Mouse (Mus musculus): ENCODE results near the gene Stard10. TPM values are rescaled to one million over a fixed set of nuclear protein-coding genes. Genes with fewer than 3 reads are reported as not detected.

Stard10 gene
- polyA plus RNA-seq, 1 experiment from 2014 or later, result 142 TPM

DNA sequence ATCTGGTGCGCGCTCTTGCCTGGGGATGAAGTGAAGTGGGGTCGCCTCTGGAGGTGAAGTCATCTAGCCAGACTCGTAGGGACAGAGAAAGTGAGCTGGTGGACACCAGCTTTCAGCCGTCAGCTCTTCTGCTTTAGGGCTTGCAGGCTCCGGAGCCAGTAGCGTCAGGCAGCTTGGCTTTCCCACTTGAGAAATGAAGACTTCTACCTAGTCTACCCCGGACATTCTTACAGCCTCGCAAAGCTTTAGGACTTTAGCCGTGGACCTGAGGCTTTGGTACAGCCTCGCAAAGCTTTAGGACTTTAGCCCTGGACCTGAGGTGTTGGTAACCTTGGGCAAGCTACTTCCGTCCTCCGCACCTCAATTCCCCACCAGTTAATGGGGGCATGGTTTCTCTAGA is 31.4 kb downstream of the Stard10 start:
- peak overlapping the region; percentile 90 for H3K4me2 ChIP-seq (ENCODE audit: low read depth, low read length)
- peak overlapping the region; percentile 68 for H3K4me3 ChIP-seq (ENCODE audit: low read depth, low read length)
- peak overlapping the region; percentile 56 for H3K27ac ChIP-seq (ENCODE audit: low read length)
- peak overlapping the region; percentile 64 for H3K9ac ChIP-seq (ENCODE audit: low read depth, low read length)
- no peaks in the 10 kb centered on the region for H3K9me3 ChIP-seq (replicated peaks; ENCODE audit: control insufficient read depth, low read length)
- H3K27me3 ChIP-seq (ENCODE audit: control insufficient read depth, insufficient read depth, low read depth, low read length), result no peaks in the 10 kb centered on the region
- H3K36me3 ChIP-seq (ENCODE audit: control insufficient read depth, insufficient read depth), result peaks cover 4% of the 10 kb centered on the region; the same call in 1 of the 2 replicates
- peaks cover 23% of the 10 kb centered on the region for H3K4me1 ChIP-seq (ENCODE audit: control insufficient read depth, low read depth, low read length)
- 2% methylated on average over 13 of the region's 13 CpGs for WGBS (ENCODE audit: insufficient replicate concordance)
- ATAC-seq (ENCODE audit: low read depth), result 0 out of 2 replicates have a peak, but pooled peaks have one; percentile 1

GRCm38 (mm10) chr7:101349861-101350260 is 33.0 kb downstream of the Stard10 start:
- H3K9ac ChIP-seq (ENCODE audit: low read depth, low read length), result no peak overlapping the region
- H3K36me3 ChIP-seq (ENCODE audit: control insufficient read depth, insufficient read depth), result no peaks in the 10 kb centered on the region
- peaks cover 22% of the 10 kb centered on the region for H3K4me1 ChIP-seq (ENCODE audit: control insufficient read depth, low read depth, low read length)
- no peak for ATAC-seq (ENCODE audit: low read depth)
- H3K4me3 ChIP-seq (ENCODE audit: low read depth, low read length), result no peak overlapping the region
- no peak overlapping the region for H3K27ac ChIP-seq (ENCODE audit: low read length)
- H3K27me3 ChIP-seq (ENCODE audit: control insufficient read depth, insufficient read depth, low read depth, low read length), result no peaks in the 10 kb centered on the region
- WGBS (ENCODE audit: insufficient replicate concordance), result 70% methylated on average over 2 of the region's 2 CpGs
- no peaks in the 10 kb centered on the region for H3K9me3 ChIP-seq (replicated peaks; ENCODE audit: control insufficient read depth, low read length)
- peak overlapping the region; percentile 90; the same call in 1 of the 2 replicates for H3K4me2 ChIP-seq (ENCODE audit: low read depth, low read length)

GRCm38 (mm10) chr7:101352404-101352803 is 35.5 kb downstream of the Stard10 start:
- Histone ChIP-seq H3K4me2 (ENCODE audit: low read depth, low read length) (no peak overlapping the region), H3K27ac (ENCODE audit: low read length) (no peak overlapping the region), H3K27me3 (ENCODE audit: control insufficient read depth, insufficient read depth, low read depth, low read length) (no peaks in the 10 kb centered on the region), H3K4me1 (ENCODE audit: control insufficient read depth, low read depth, low read length) (peaks cover 29% of the 10 kb centered on the region), H3K9ac (ENCODE audit: low read depth, low read length) (no peak overlapping the region), H3K4me3 (ENCODE audit: low read depth, low read length) (no peak overlapping the region), H3K9me3 (replicated peaks; ENCODE audit: control insufficient read depth, low read length) (no peaks in the 10 kb centered on the region), H3K36me3 (ENCODE audit: control insufficient read depth, insufficient read depth) (no peaks in the 10 kb centered on the region)
- no peak for ATAC-seq (ENCODE audit: low read depth)
- 41% methylated on average over 4 of the region's 4 CpGs for WGBS (ENCODE audit: insufficient replicate concordance)

GRCm38 (mm10) chr7:101354423-101354822 is 37.5 kb downstream of the Stard10 start:
- no peak overlapping the region for H3K9ac ChIP-seq (ENCODE audit: low read depth, low read length)
- H3K27me3 ChIP-seq (ENCODE audit: control insufficient read depth, insufficient read depth, low read depth, low read length), result no peaks in the 10 kb centered on the region
- H3K27ac ChIP-seq (ENCODE audit: low read length), result peak overlapping the region; percentile 89
- ATAC-seq (ENCODE audit: low read depth), result peak; percentile 89
- H3K4me3 ChIP-seq (ENCODE audit: low read depth, low read length), result no peak overlapping the region
- H3K9me3 ChIP-seq (replicated peaks; ENCODE audit: control insufficient read depth, low read length), result no peaks in the 10 kb centered on the region
- no peak overlapping the region for H3K4me2 ChIP-seq (ENCODE audit: low read depth, low read length)
- no peaks in the 10 kb centered on the region for H3K36me3 ChIP-seq (ENCODE audit: control insufficient read depth, insufficient read depth)
- peaks cover 16% of the 10 kb centered on the region for H3K4me1 ChIP-seq (ENCODE audit: control insufficient read depth, low read depth, low read length)
- WGBS (ENCODE audit: insufficient replicate concordance), result 38% methylated on average over 5 of the region's 5 CpGs

- H3K4me1 ChIP-seq (ENCODE audit: control insufficient read depth, low read depth, low read length), result peaks cover 15% of the 10 kb centered on the region
- no peak overlapping the region for H3K9ac ChIP-seq (ENCODE audit: low read depth, low read length)
- no peak overlapping the region for H3K4me2 ChIP-seq (ENCODE audit: low read depth, low read length)
- WGBS (ENCODE audit: insufficient replicate concordance), result 69% methylated on average over 6 of the region's 6 CpGs
- no peaks in the 10 kb centered on the region for H3K27me3 ChIP-seq (ENCODE audit: control insufficient read depth, insufficient read depth, low read depth, low read length)
- no peaks in the 10 kb centered on the region for H3K36me3 ChIP-seq (ENCODE audit: control insufficient read depth, insufficient read depth)
- H3K4me3 ChIP-seq (ENCODE audit: low read depth, low read length), result no peak overlapping the region
- no peak overlapping the region for H3K27ac ChIP-seq (ENCODE audit: low read length)
- H3K9me3 ChIP-seq (replicated peaks; ENCODE audit: control insufficient read depth, low read length), result no peaks in the 10 kb centered on the region
- no peak for ATAC-seq (ENCODE audit: low read depth)
Observed at GRCm38 (mm10) chr7:101355551-101356100, 38.7 kb downstream of the Stard10 start.

- H3K36me3 ChIP-seq (ENCODE audit: control insufficient read depth, insufficient read depth), result no peaks in the 10 kb centered on the region
- no peaks in the 10 kb centered on the region for H3K27me3 ChIP-seq (ENCODE audit: control insufficient read depth, insufficient read depth, low read depth, low read length)
- no peak overlapping the region for H3K4me2 ChIP-seq (ENCODE audit: low read depth, low read length)
- peak overlapping the region; percentile 33; the same call in 1 of the 2 replicates for H3K27ac ChIP-seq (ENCODE audit: low read length)
- H3K9ac ChIP-seq (ENCODE audit: low read depth, low read length), result no peak overlapping the region
- WGBS (ENCODE audit: insufficient replicate concordance), result 26% methylated on average over 3 of the region's 3 CpGs
- no peaks in the 10 kb centered on the region for H3K9me3 ChIP-seq (replicated peaks; ENCODE audit: control insufficient read depth, low read length)
- H3K4me1 ChIP-seq (ENCODE audit: control insufficient read depth, low read depth, low read length), result peaks cover 18% of the 10 kb centered on the region
- ATAC-seq (ENCODE audit: low read depth), result no peak
- no peak overlapping the region for H3K4me3 ChIP-seq (ENCODE audit: low read depth, low read length)
Observed at GRCm38 (mm10) chr7:101356868-101357267, 40.0 kb downstream of the Stard10 start.

DNA sequence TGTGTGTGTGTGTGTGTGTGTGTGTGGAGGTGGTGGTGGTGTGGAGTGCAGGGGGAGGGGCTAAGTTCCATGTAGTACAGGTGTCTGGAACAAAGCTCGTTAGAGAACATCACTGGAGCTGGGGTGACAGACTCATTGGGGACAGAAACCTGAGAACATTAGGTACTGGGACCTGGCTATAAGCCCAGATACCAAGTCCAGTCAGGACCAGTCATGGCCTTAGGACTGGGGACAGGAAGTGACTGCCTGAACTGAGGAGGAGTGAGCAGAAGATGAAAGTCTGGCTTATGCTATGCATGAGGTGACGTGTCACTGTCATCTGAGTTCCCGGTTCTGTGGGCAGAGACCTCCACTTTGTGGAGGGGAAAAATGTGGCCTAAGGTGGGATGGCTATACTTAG is 43.5 kb downstream of the Stard10 start:
- no peak overlapping the region for H3K9ac ChIP-seq (ENCODE audit: low read depth, low read length)
- H3K4me3 ChIP-seq (ENCODE audit: low read depth, low read length), result no peak overlapping the region
- H3K9me3 ChIP-seq (replicated peaks; ENCODE audit: control insufficient read depth, low read length), result no peaks in the 10 kb centered on the region
- no peak overlapping the region for H3K4me2 ChIP-seq (ENCODE audit: low read depth, low read length)
- peak; percentile 38; the same call in 1 of the 2 replicates for ATAC-seq (ENCODE audit: low read depth)
- H3K4me1 ChIP-seq (ENCODE audit: control insufficient read depth, low read depth, low read length), result peaks cover 17% of the 10 kb centered on the region
- no peaks in the 10 kb centered on the region for H3K36me3 ChIP-seq (ENCODE audit: control insufficient read depth, insufficient read depth)
- no peaks in the 10 kb centered on the region for H3K27me3 ChIP-seq (ENCODE audit: control insufficient read depth, insufficient read depth, low read depth, low read length)
- WGBS (ENCODE audit: insufficient replicate concordance), result 50% methylated on average over 3 of the region's 3 CpGs
- no peak overlapping the region; the same call in 1 of the 2 replicates for H3K27ac ChIP-seq (ENCODE audit: low read length)

- Histone ChIP-seq H3K9ac (ENCODE audit: low read depth, low read length) (no peak overlapping the region), H3K36me3 (ENCODE audit: control insufficient read depth, insufficient read depth) (no peaks in the 10 kb centered on the region), H3K27me3 (ENCODE audit: control insufficient read depth, insufficient read depth, low read depth, low read length) (no peaks in the 10 kb centered on the region), H3K9me3 (replicated peaks; ENCODE audit: control insufficient read depth, low read length) (no peaks in the 10 kb centered on the region), H3K4me3 (ENCODE audit: low read depth, low read length) (no peak overlapping the region), H3K4me1 (ENCODE audit: control insufficient read depth, low read depth, low read length) (peaks cover 16% of the 10 kb centered on the region), H3K4me2 (ENCODE audit: low read depth, low read length) (peak overlapping the region; percentile 28; the same call in 1 of the 2 replicates), H3K27ac (ENCODE audit: low read length) (no peak overlapping the region; the same call in none of the 2 replicates)
- WGBS (ENCODE audit: insufficient replicate concordance), result 34% methylated on average over 4 of the region's 4 CpGs
- ATAC-seq (ENCODE audit: low read depth), result no peak
Observed at GRCm38 (mm10) chr7:101361021-101361420, 44.1 kb downstream of the Stard10 start.

DNA sequence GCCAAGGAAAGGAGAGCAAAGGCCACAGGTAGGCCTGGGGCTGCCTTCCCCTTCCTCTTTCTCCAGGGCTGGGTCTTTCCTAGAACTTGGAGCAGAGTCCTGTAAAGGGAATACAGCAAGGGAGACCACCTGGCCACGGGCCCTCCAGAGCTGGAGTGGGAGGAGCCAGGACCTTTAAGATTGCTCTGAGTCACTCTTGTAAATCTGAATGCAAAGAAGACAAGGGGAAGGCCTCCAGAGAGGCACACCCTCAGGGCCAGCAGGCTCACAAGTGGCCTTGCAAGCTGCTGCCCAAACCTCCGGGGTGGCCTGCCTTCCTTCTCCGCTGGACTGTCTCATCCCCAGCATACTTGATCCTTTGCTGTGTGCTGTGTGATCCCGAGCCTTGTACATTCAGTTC is 44.9 kb downstream of the Stard10 start:
- H3K9me3 ChIP-seq (replicated peaks; ENCODE audit: control insufficient read depth, low read length), result no peaks in the 10 kb centered on the region
- H3K4me3 ChIP-seq (ENCODE audit: low read depth, low read length), result peak overlapping the region; percentile 25
- H3K4me2 ChIP-seq (ENCODE audit: low read depth, low read length), result peak overlapping the region; percentile 28; the same call in 1 of the 2 replicates
- no peak for ATAC-seq (ENCODE audit: low read depth)
- no peaks in the 10 kb centered on the region for H3K36me3 ChIP-seq (ENCODE audit: control insufficient read depth, insufficient read depth)
- H3K27me3 ChIP-seq (ENCODE audit: control insufficient read depth, insufficient read depth, low read depth, low read length), result no peaks in the 10 kb centered on the region
- H3K4me1 ChIP-seq (ENCODE audit: control insufficient read depth, low read depth, low read length), result peaks cover 11% of the 10 kb centered on the region
- no peak overlapping the region; the same call in 1 of the 2 replicates for H3K9ac ChIP-seq (ENCODE audit: low read depth, low read length)
- peak overlapping the region; percentile 46; the same call in 1 of the 2 replicates for H3K27ac ChIP-seq (ENCODE audit: low read length)
- 45% methylated on average over 4 of the region's 4 CpGs for WGBS (ENCODE audit: insufficient replicate concordance)

Measured in liver, embryonic 16.5 days (tissue).